Mouse (Mus musculus) MEL (cell line): Measurements from ENCODE around the gene Ptprf.

Source experiments
- CHD1 ChIP-seq: IDR thresholded peaks from 2 replicates; pipeline ENCODE4 v1.6.1; 2012; ENCODE audit warnings: low read depth, mild to moderate bottlenecking, inconsistent platforms, low read length, improper control_type of control experiment
- CTCF ChIP-seq, 3 experiments: IDR thresholded peaks in 2 of 3; conservative IDR thresholded peaks in 1 of 3; 2 replicates each; pipeline ENCODE4 v1.5.1; 2011 to 2012; ENCODE audit warnings: low read length in 3 of 3, low read depth in 2 of 3, mild to moderate bottlenecking in 2 of 3, improper control_type of control experiment in 1 of 3, inconsistent platforms in 1 of 3, mixed read lengths in 1 of 3, moderate library complexity in 1 of 3; ENCODE audit not compliant: control insufficient read depth in 1 of 3, insufficient read depth in 1 of 3, poor library complexity in 1 of 3, severe bottlenecking in 1 of 3
- GATA1 ChIP-seq: IDR thresholded peaks from 2 replicates; pipeline ENCODE4 v1.6.1; 2011; ENCODE audit warnings: low read depth, low read length, improper control_type of control experiment
- MAFK ChIP-seq: IDR thresholded peaks from 2 replicates; pipeline ENCODE4 v1.6.1; 2011; ENCODE audit warnings: low read depth, mild to moderate bottlenecking, low read length, improper control_type of control experiment, borderline replicate concordance
- MAX ChIP-seq: IDR thresholded peaks from 2 replicates; pipeline ENCODE4 v1.6.1; 2011; ENCODE audit warnings: low read length, improper control_type of control experiment
- MAZ ChIP-seq: IDR thresholded peaks from 2 replicates; pipeline ENCODE4 v1.6.1; 2012; ENCODE audit warnings: low read depth, mild to moderate bottlenecking, inconsistent platforms, low read length, improper control_type of control experiment
- NRF1 ChIP-seq: IDR thresholded peaks from 2 replicates; pipeline ENCODE4 v1.6.1; 2014; ENCODE audit warnings: low read depth, mild to moderate bottlenecking, inconsistent platforms, low read length, improper control_type of control experiment, moderate library complexity; ENCODE audit not compliant: poor library complexity, insufficient read depth, severe bottlenecking
- POLR2A ChIP-seq, 2 experiments: IDR thresholded peaks; 2 replicates each; pipeline ENCODE4 v1.6.1; 2011 to 2012; ENCODE audit warnings: low read length in 2 of 2, mild to moderate bottlenecking in 2 of 2, control low read depth in 1 of 2, improper control_type of control experiment in 1 of 2, low read depth in 1 of 2, moderate library complexity in 1 of 2; ENCODE audit not compliant: control insufficient read depth in 1 of 2, insufficient read depth in 1 of 2, poor library complexity in 1 of 2
- POLR2AphosphoS5 ChIP-seq: IDR thresholded peaks from 2 replicates; pipeline ENCODE4 v1.6.1; 2012; ENCODE audit warnings: low read depth, borderline replicate concordance, mild to moderate bottlenecking, inconsistent platforms, low read length, moderate library complexity, mixed read lengths
- SMC3 ChIP-seq: IDR thresholded peaks from 2 replicates; pipeline ENCODE4 v1.6.1; 2011; ENCODE audit warnings: low read depth, low read length, improper control_type of control experiment
- TAL1 ChIP-seq: IDR thresholded peaks from 2 replicates; pipeline ENCODE4 v1.6.1; 2012; ENCODE audit warnings: mild to moderate bottlenecking, inconsistent platforms, low read length, moderate library complexity, mixed read lengths
- TCF12 ChIP-seq: IDR thresholded peaks from 2 replicates; pipeline ENCODE4 v1.6.1; 2014; ENCODE audit warnings: low read depth, mild to moderate bottlenecking, inconsistent platforms, low read length, improper control_type of control experiment, moderate library complexity
- USF1 ChIP-seq: IDR thresholded peaks from 2 replicates; pipeline ENCODE4 v1.6.1; 2014; ENCODE audit warnings: low read depth, mild to moderate bottlenecking, inconsistent platforms, low read length, improper control_type of control experiment, moderate library complexity
- ZMIZ1 ChIP-seq: IDR thresholded peaks from 2 replicates; pipeline ENCODE4 v1.6.1; 2012; ENCODE audit warnings: low read depth, mild to moderate bottlenecking, inconsistent platforms, low read length, improper control_type of control experiment, moderate library complexity

DNA sequence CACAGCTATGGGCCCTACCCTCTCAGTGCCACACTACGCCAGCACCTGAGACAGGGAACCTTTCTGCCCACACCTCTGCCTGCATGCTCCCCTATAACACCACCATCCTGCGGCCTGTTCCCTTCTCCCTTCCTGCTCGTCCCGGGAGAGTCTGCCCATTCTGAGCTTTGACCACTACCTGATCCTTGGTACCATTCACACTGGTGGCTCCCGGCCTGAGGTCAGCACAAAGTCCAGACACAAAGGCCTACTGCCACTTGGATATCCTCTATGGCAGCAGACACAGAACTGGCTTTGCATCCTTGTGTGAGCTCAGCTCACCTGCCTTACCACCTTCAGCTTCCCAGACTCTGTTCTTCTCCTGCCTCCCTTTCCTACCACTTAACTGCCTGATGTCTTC is 72.7 kb downstream of the Ptprf start:
- TF ChIP-seq USF1 (no peak), CTCF (IDR thresholded peaks at IDR 0.05 in 2 of 3, conservative IDR thresholded peaks at IDR 0.05 in 1 of 3; ENCODE audit: control insufficient read depth in 1 of 3, insufficient read depth in 1 of 3, low read depth in 2 of 3, low read length in 3 of 3, poor library complexity in 1 of 3, severe bottlenecking in 1 of 3) (no peak), MAFK (no peak), SMC3 (no peak), POLR2A (IDR thresholded peaks at IDR 0.05; ENCODE audit: control insufficient read depth in 1 of 2, insufficient read depth in 1 of 2, low read depth in 1 of 2, low read length in 2 of 2, poor library complexity in 1 of 2) (no peak), NRF1 (no peak), GATA1 (no peak), POLR2AphosphoS5 (no peak), ZMIZ1 (no peak), MAZ (no peak), MAX (no peak), CHD1 (no peak), TCF12 (no peak), TAL1 (no peak)
